Mouse (Mus musculus) cerebellum, adult 11 months (tissue): Measurements from ENCODE around the gene Acot7.

Experiments
- DNase-seq: peaks from one replicate; pipeline ENCODE4 v3.0.0; 2022

The Acot7 gene

GRCm38 (mm10) chr4:152151966-152152544, 25.9 kb upstream of the Acot7 start, which contains the start of gene Espn:
Gene Espn, minus strand, starts transcription at chr4:152152371.
- DNase-seq: no peak

GRCm38 (mm10) chr4:152153771-152154177, 24.2 kb upstream of the Acot7 start:
- peak; percentile 48 for DNase-seq

- no peak for DNase-seq
These were observed 22.9 kb upstream of the Acot7 start for GRCm38 (mm10) chr4:152155019-152155418.

GRCm38 (mm10) chr4:152157779-152158584, 20.0 kb upstream of the Acot7 start:
- DNase-seq: no peak

- DNase-seq: no peak
These were observed 19.2 kb upstream of the Acot7 start, which contains the start of gene Hes2 for GRCm38 (mm10) chr4:152158585-152159284. Gene Hes2, plus strand, starts transcription at chr4:152158867.

GRCm38 (mm10) chr4:152159285-152159678, 18.7 kb upstream of the Acot7 start:
- DNase-seq: no peak

- DNase-seq: no peak
These were observed 17.2 kb upstream of the Acot7 start for GRCm38 (mm10) chr4:152160748-152161147.

GRCm38 (mm10) chr4:152161601-152162000, 16.3 kb upstream of the Acot7 start:
- no peak for DNase-seq

GRCm38 (mm10) chr4:152162748-152163147, 15.2 kb upstream of the Acot7 start:
- DNase-seq: no peak

GRCm38 (mm10) chr4:152165036-152165931, 12.7 kb upstream of the Acot7 start:
- DNase-seq: peak; percentile 63

- no peak for DNase-seq
These were observed 9.9 kb upstream of the Acot7 start for GRCm38 (mm10) chr4:152168052-152168451.

GRCm38 (mm10) chr4:152169103-152169502, 8.8 kb upstream of the Acot7 start:
- no peak for DNase-seq

GRCm38 (mm10) chr4:152170286-152170685, 7.6 kb upstream of the Acot7 start:
- DNase-seq: no peak

GRCm38 (mm10) chr4:152171543-152171942, 6.4 kb upstream of the Acot7 start:
- no peak for DNase-seq

GRCm38 (mm10) chr4:152173041-152173440, 4.9 kb upstream of the Acot7 start:
- DNase-seq: peak; percentile 84

- no peak for DNase-seq
These were observed 4.0 kb upstream of the Acot7 start for GRCm38 (mm10) chr4:152173956-152174355.

GRCm38 (mm10) chr4:152176638-152177037, 1.3 kb upstream of the Acot7 start:
- DNase-seq: no peak

GRCm38 (mm10) chr4:152177174-152177536, 779 bp upstream of the Acot7 start:
- DNase-seq: no peak

GRCm38 (mm10) chr4:152178344-152178864, 470 bp downstream of the Acot7 start:
- peak; percentile 73 for DNase-seq

- no peak for DNase-seq
These were observed 1.2 kb downstream of the Acot7 start for GRCm38 (mm10) chr4:152178916-152179705.

- DNase-seq: peak; percentile 75
These were observed 2.2 kb downstream of the Acot7 start for GRCm38 (mm10) chr4:152179946-152180660.
